Mouse (Mus musculus): ENCODE measurements around the gene Dnaaf5. TPM values are rescaled to one million over a fixed set of nuclear protein-coding genes. Genes with fewer than 3 reads are reported as not detected.

The Dnaaf5 gene
- total RNA-seq, 2 experiments from 2014 or later = 7.3 to 11.4 TPM

- DNase-seq (ENCODE audit: low spot score in 2 of 2) = no peak
Measured at GRCm38 (mm10) chr5:139140589-139140988, 9.4 kb upstream of the Dnaaf5 start.

- DNase-seq (ENCODE audit: low spot score in 2 of 2) = peak in 1 of 2 experiments; percentile 41
Measured at GRCm38 (mm10) chr5:139141326-139141725, 8.7 kb upstream of the Dnaaf5 start.

GRCm38 (mm10) chr5:139143890-139144289 lies 6.1 kb upstream of the Dnaaf5 start:
- no peak for DNase-seq (ENCODE audit: low spot score in 2 of 2)

GRCm38 (mm10) chr5:139145726-139146125 lies 4.3 kb upstream of the Dnaaf5 start:
- no peak for DNase-seq (ENCODE audit: low spot score in 2 of 2)

GRCm38 (mm10) chr5:139146476-139147075 lies 3.4 kb upstream of the Dnaaf5 start:
- no peak for DNase-seq (ENCODE audit: low spot score in 2 of 2)

- DNase-seq (ENCODE audit: low spot score in 2 of 2) = peak in 1 of 2 experiments; percentile 33
Measured at GRCm38 (mm10) chr5:139147178-139148078, 2.6 kb upstream of the Dnaaf5 start.

- DNase-seq (ENCODE audit: low spot score in 2 of 2) = no peak
Measured at GRCm38 (mm10) chr5:139149006-139149672, 884 bp upstream of the Dnaaf5 start.

- peak in 1 of 2 experiments; percentile 31 for DNase-seq (ENCODE audit: low spot score in 2 of 2)
Measured at GRCm38 (mm10) chr5:139150603-139151031, 594 bp downstream of the Dnaaf5 start.

GRCm38 (mm10) chr5:139160899-139161298 lies 10.9 kb downstream of the Dnaaf5 start:
- DNase-seq (ENCODE audit: low spot score in 2 of 2) = no peak

- DNase-seq (ENCODE audit: low spot score in 2 of 2) = no peak
Measured at GRCm38 (mm10) chr5:139161632-139162031, 11.6 kb downstream of the Dnaaf5 start.

GRCm38 (mm10) chr5:139166781-139167361 lies 16.8 kb downstream of the Dnaaf5 start:
- DNase-seq (ENCODE audit: low spot score in 2 of 2) = no peak

- DNase-seq (ENCODE audit: low spot score in 2 of 2) = no peak
Measured at GRCm38 (mm10) chr5:139167548-139167947, 17.5 kb downstream of the Dnaaf5 start.

GRCm38 (mm10) chr5:139171929-139172328 lies 21.9 kb downstream of the Dnaaf5 start:
- no peak for DNase-seq (ENCODE audit: low spot score in 2 of 2)

- DNase-seq (ENCODE audit: low spot score in 2 of 2) = no peak
Measured at GRCm38 (mm10) chr5:139174141-139174540, 24.1 kb downstream of the Dnaaf5 start.

- peak; percentile 18 to 19 for DNase-seq (ENCODE audit: low spot score in 2 of 2)
Measured at GRCm38 (mm10) chr5:139174556-139175547, 24.8 kb downstream of the Dnaaf5 start.

GRCm38 (mm10) chr5:139178895-139179631 lies 29.0 kb downstream of the Dnaaf5 start:
- peak; percentile 79 to 85 for DNase-seq (ENCODE audit: low spot score in 2 of 2)

GRCm38 (mm10) chr5:139183131-139183530 lies 33.1 kb downstream of the Dnaaf5 start:
- DNase-seq (ENCODE audit: low spot score in 2 of 2) = peak in 1 of 2 experiments; percentile 30

GRCm38 (mm10) chr5:139183601-139184000 lies 33.6 kb downstream of the Dnaaf5 start:
- DNase-seq (ENCODE audit: low spot score in 2 of 2) = no peak

- no peak for DNase-seq (ENCODE audit: low spot score in 2 of 2)
Measured at GRCm38 (mm10) chr5:139184897-139185296, 34.9 kb downstream of the Dnaaf5 start.
